Mouse (Mus musculus): Measurements from ENCODE around the gene Zfp280d. TPM values are rescaled to one million over a fixed set of nuclear protein-coding genes. Genes with fewer than 3 reads are reported as not detected.

Zfp280d gene
- polyA plus RNA-seq, 1 experiment from 2014 or later, result 24.6 TPM

DNA sequence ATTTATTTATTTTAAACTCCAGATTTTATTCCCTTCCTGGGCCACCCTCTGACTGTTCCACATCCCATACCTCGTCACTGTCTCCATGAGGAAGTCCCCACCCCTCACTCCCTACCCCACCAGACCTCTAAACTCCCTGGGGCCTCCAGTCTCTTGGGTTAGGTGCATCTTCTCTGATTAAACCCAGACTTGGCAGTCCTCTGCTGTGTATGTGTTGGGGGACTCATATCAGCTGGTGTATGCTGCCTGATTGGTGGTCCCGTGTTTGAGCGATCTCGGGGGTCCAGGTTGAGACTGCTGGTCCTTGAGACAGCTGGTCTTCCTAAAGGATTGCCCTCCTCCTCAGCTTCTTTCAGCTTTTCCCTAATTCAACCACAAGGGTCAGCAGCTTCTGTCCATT is 5.3 kb downstream of the Zfp280d start:
- Histone ChIP-seq H3K4me1 (replicated peaks) (0 out of 2 replicates have a peak, but pooled peaks cover 3% of the 10 kb centered on the region), H3K4me2 (replicated peaks) (no peak overlapping the region), H3K9ac (no peak overlapping the region), H3K9me3 (no peaks in the 10 kb centered on the region), H3K4me3 (replicated peaks) (no peak overlapping the region), H3K27me3 (replicated peaks) (no peaks in the 10 kb centered on the region), H3K36me3 (no peaks in the 10 kb centered on the region), H3K27ac (no peak overlapping the region)
- no peak for ATAC-seq
- 86% methylated on average over 4 of the region's 4 CpGs for WGBS

DNA sequence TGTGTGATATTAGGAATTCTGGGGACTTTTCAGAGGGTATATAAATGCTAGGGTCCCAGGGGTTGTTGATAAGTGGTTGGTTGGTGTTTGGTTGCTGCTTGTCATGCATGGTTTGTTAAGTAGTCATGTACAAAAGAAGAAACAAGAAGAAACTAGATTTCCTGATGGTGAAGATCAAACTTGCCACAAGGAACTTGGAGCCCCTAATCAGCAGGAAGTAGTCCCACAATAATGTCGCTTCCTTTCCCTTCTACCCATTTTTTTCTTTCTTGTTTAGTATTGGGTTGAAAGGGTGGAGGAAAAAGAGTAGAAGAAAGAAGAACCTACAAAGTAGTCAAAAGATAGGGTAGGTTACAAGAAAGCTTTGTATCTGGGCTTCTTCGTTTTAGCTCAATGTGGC is 13.0 kb downstream of the Zfp280d start:
- no peaks in the 10 kb centered on the region for H3K4me1 ChIP-seq (replicated peaks)
- no peaks in the 10 kb centered on the region for H3K36me3 ChIP-seq
- no peak overlapping the region for H3K9ac ChIP-seq
- no peaks in the 10 kb centered on the region for H3K27me3 ChIP-seq (replicated peaks)
- 91% methylated on average over 2 of the region's 2 CpGs for WGBS
- no peak for ATAC-seq
- H3K4me3 ChIP-seq (replicated peaks), result no peak overlapping the region
- H3K4me2 ChIP-seq (replicated peaks), result no peak overlapping the region
- no peak overlapping the region for H3K27ac ChIP-seq
- H3K9me3 ChIP-seq, result no peaks in the 10 kb centered on the region

DNA sequence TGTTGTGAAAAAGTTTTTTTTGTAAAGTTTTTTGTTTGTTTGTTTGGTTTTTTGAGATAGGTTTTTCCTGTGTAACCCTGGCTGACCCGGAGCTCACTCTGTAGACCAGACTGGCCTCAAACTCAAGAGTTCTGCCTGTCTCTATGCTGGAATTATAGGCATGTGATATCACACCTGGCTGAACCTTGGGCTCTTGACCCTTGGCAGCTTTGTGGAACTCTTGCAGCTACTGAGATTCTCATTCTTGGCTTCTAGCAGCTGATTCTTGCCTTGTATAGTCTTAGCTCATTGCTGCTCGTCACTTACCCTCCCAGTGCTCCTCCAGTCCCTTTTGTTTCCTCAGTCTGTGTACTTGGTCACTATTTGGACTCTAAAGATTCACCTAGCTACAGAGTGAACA is 13.6 kb downstream of the Zfp280d start:
- no peak overlapping the region for H3K9ac ChIP-seq
- H3K4me1 ChIP-seq (replicated peaks), result no peaks in the 10 kb centered on the region
- no peaks in the 10 kb centered on the region for H3K36me3 ChIP-seq
- 87% methylated on average over 2 of the region's 2 CpGs for WGBS
- H3K4me3 ChIP-seq (replicated peaks), result no peak overlapping the region
- no peaks in the 10 kb centered on the region for H3K9me3 ChIP-seq
- H3K27ac ChIP-seq, result no peak overlapping the region
- H3K4me2 ChIP-seq (replicated peaks), result no peak overlapping the region
- H3K27me3 ChIP-seq (replicated peaks), result no peaks in the 10 kb centered on the region
- ATAC-seq, result no peak

DNA sequence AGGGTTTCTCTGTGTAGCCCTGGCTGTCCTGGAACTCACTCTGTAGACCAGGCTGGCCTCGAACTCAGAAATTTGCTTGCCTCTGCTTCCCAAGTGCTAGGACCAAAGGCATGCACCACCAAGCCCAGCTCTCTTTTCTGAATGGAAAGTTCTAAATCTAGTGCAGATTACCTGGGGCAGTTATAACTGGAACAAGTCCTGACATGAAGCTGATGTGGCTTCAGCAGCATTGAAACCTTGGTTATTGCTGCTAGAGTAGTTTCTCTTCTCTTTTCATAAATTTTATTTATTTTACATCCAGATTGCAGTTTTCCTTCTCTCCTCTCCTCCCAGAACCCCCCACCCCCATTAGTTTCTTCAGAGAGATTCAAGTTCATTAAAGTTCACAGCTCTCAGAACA is 14.4 kb downstream of the Zfp280d start:
- WGBS, result 94% methylated on average over 1 of the region's 1 CpGs
- Histone ChIP-seq H3K4me2 (replicated peaks) (no peak overlapping the region), H3K9ac (no peak overlapping the region), H3K27ac (no peak overlapping the region), H3K27me3 (replicated peaks) (no peaks in the 10 kb centered on the region), H3K4me3 (replicated peaks) (no peak overlapping the region), H3K4me1 (replicated peaks) (no peaks in the 10 kb centered on the region), H3K9me3 (no peaks in the 10 kb centered on the region), H3K36me3 (no peaks in the 10 kb centered on the region)
- ATAC-seq, result no peak

DNA sequence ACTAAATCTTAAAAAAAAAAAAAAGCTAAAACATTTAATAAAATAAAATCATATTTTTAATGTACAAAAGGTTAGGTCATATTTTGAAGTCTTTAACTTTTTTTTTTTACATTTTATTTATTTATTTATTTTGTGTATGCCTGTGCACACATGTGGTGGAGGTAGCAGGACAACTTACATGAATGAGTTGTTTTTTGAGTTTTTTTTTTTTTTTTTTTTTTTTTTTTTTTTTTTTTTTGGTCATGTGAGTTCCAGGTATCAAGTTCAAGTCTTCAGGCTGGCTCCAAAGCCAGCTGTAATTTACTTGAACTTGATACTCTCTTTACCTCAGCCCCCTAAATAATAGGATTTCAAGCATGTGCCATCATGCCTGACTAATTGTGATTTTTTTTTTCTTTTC is 19.4 kb downstream of the Zfp280d start:
- Histone ChIP-seq H3K4me1 (replicated peaks) (no peaks in the 10 kb centered on the region), H3K4me3 (replicated peaks) (no peak overlapping the region), H3K36me3 (no peaks in the 10 kb centered on the region), H3K4me2 (replicated peaks) (no peak overlapping the region), H3K9me3 (no peaks in the 10 kb centered on the region), H3K27me3 (replicated peaks) (no peaks in the 10 kb centered on the region), H3K9ac (no peak overlapping the region), H3K27ac (no peak overlapping the region)
- ATAC-seq, result no peak

DNA sequence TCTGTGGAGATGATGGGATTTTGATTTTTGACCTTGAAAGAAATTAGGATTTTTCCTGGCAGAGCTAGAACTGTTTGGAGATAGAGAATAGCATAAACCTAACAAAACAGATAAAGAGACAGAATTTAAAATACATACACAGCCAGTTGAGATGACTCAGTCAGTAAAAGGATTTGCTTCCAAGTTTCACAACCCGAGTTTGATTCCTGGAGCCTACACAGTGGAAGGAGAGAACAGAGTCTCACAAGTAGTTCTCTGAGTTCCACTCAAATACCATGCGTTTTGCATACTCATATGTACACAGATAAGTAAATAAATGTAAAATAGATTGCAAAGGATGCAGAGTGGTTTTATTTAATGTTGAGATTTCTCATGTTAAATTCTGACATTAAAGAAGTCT is 35.1 kb downstream of the Zfp280d start:
- Histone ChIP-seq H3K36me3 (no peaks in the 10 kb centered on the region), H3K27ac (no peak overlapping the region), H3K4me3 (replicated peaks) (no peak overlapping the region), H3K9me3 (no peaks in the 10 kb centered on the region), H3K27me3 (replicated peaks) (no peaks in the 10 kb centered on the region), H3K4me2 (replicated peaks) (no peak overlapping the region), H3K9ac (no peak overlapping the region), H3K4me1 (replicated peaks) (no peaks in the 10 kb centered on the region)
- ATAC-seq, result no peak
- 83% methylated on average over 2 of the region's 2 CpGs for WGBS

DNA sequence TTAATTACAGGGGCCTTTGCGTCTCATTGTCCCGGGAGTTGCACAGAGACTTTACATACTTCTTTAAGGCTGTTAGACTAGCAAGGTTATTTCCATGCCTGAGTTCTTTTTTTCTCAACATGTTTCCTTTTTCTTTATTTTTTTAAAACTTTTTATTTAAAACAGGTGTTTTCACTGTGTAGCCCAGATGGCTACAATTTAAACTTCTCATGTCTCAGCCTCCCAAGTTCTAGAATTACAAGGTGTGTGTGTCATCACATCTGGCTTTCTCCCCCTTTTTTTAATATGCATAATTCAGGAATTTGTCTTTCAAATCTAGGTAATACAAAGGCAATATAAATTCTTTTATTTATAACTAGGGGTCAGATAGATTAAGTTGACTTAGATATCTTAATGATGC is 58.6 kb downstream of the Zfp280d start:
- Histone ChIP-seq H3K9ac (no peak overlapping the region), H3K27me3 (replicated peaks) (no peaks in the 10 kb centered on the region), H3K4me3 (replicated peaks) (no peak overlapping the region), H3K36me3 (peaks cover 2% of the 10 kb centered on the region; the same call in 1 of the 2 replicates), H3K9me3 (no peaks in the 10 kb centered on the region), H3K27ac (no peak overlapping the region), H3K4me1 (replicated peaks) (no peaks in the 10 kb centered on the region), H3K4me2 (replicated peaks) (no peak overlapping the region)
- ATAC-seq, result no peak
- WGBS, result 89% methylated on average over 2 of the region's 2 CpGs

DNA sequence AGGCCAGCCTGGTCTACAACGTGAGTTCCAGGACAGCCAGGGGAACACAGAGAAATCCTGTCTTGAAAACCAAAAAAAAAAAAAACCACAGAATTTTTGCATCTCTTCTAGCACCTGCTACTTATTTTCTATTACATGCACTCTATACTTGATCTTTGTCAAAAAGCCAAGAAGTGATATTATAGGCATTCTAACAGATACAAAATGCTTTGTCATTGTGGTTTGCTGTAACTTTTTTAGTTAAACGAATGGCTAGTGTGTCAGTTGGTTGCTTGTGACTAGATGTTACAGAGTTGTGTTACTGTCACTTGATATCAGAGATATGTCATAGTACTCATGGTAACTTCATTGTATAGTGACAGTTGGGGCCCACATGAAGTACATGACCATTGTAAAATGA is 61.4 kb downstream of the Zfp280d start:
- Histone ChIP-seq H3K9me3 (no peaks in the 10 kb centered on the region), H3K4me1 (replicated peaks) (no peaks in the 10 kb centered on the region), H3K4me3 (replicated peaks) (no peak overlapping the region), H3K36me3 (peaks cover 2% of the 10 kb centered on the region; the same call in 1 of the 2 replicates), H3K27ac (no peak overlapping the region), H3K4me2 (replicated peaks) (no peak overlapping the region), H3K27me3 (replicated peaks) (no peaks in the 10 kb centered on the region), H3K9ac (no peak overlapping the region)
- WGBS, result 96% methylated on average over 2 of the region's 2 CpGs
- ATAC-seq, result no peak

DNA sequence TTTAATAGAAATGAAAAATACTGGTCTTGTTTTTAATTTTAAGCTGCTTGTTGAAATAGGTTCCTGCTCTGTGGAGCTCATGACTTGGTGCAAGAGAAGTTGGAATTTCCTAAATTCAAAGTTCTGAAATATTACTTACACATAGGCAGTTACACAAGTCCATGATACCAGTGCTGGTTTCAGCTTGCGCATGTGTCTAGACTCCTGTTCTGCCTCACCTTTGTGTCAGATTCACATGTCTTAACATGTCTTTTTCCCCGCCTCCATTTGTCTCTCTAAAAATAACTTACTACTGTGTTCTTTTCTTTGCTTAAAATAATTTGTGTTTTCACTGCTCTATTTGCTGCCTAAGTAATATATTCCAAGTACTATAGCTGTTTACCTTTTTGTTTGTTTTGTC is 64.5 kb downstream of the Zfp280d start:
- ATAC-seq, result no peak
- Histone ChIP-seq H3K9me3 (no peaks in the 10 kb centered on the region), H3K4me1 (replicated peaks) (no peaks in the 10 kb centered on the region), H3K27me3 (replicated peaks) (no peaks in the 10 kb centered on the region), H3K36me3 (no peaks in the 10 kb centered on the region), H3K27ac (no peak overlapping the region), H3K4me3 (replicated peaks) (no peak overlapping the region), H3K4me2 (replicated peaks) (no peak overlapping the region), H3K9ac (no peak overlapping the region)
- WGBS, result 97% methylated on average over 2 of the region's 2 CpGs

DNA sequence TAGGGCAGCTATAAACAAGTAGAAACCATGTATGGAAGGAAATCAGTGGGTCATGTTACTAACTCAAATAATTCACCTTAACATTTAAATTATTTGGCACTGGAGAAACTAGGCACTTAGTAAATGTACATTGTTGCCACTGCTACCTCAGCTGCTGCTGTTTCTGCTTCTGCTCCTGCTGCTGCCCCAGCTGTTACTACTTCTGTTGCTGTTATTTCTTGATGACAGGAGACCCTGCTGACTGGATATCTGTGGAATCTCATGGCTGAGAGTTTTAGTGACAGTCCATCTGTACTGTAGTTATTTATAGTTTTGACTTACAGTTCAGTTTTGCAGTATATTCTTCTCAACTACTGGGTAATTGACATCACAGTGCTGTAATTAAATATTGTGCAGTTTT is 69.2 kb downstream of the Zfp280d start:
- H3K9ac ChIP-seq, result no peak overlapping the region
- H3K9me3 ChIP-seq, result no peaks in the 10 kb centered on the region
- H3K27ac ChIP-seq, result no peak overlapping the region
- no peak overlapping the region for H3K4me2 ChIP-seq (replicated peaks)
- no peak for ATAC-seq
- no peak overlapping the region for H3K4me3 ChIP-seq (replicated peaks)
- H3K36me3 ChIP-seq, result no peaks in the 10 kb centered on the region
- H3K4me1 ChIP-seq (replicated peaks), result no peaks in the 10 kb centered on the region
- H3K27me3 ChIP-seq (replicated peaks), result no peaks in the 10 kb centered on the region

DNA sequence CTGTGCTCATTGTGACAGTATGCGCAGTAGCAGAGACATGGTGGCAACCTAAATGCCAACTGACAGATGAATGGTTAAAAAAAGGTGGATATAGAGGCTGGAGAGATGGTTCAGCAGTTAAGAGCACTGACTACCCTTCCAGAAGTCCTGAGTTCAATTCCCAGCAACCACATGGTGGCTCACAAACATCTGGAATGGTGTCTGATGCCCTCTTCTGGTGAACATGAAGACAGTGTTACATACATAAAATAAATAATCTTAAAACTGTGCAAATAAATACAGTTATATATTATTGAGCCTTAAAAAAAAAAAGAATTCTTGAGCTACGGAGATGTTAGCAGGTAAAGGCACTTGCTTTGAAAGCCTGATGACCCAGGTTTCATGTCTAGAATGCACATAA is 97.7 kb downstream of the Zfp280d start:
- no peaks in the 10 kb centered on the region for H3K27me3 ChIP-seq (replicated peaks)
- no peaks in the 10 kb centered on the region for H3K4me1 ChIP-seq (replicated peaks)
- no peaks in the 10 kb centered on the region for H3K9me3 ChIP-seq
- H3K4me3 ChIP-seq (replicated peaks), result no peak overlapping the region
- 93% methylated on average over 2 of the region's 2 CpGs for WGBS
- no peak overlapping the region for H3K4me2 ChIP-seq (replicated peaks)
- no peaks in the 10 kb centered on the region for H3K36me3 ChIP-seq
- H3K9ac ChIP-seq, result no peak overlapping the region
- ATAC-seq, result no peak
- H3K27ac ChIP-seq, result no peak overlapping the region

DNA sequence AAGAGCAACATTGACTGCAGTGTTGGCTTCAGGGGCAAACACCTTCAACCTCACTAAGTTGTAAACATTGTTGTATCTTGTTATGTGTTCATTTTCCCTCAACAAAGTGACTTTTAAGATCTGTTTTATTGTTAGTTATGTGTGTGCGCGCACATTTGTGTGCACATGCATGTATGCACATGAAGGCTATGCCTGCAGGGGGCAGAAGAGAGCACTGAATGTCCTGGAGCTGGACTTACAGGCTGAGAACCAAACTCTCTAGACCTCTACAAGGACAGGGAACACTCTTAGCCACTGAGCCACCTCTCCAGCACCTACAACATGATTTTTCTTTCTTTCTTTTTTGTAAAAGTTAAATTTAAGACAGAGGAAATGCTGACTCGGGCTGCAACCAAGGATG is 99.4 kb downstream of the Zfp280d start:
- WGBS, result 90% methylated on average over 3 of the region's 3 CpGs
- H3K4me3 ChIP-seq (replicated peaks), result no peak overlapping the region
- no peak overlapping the region for H3K27ac ChIP-seq
- H3K27me3 ChIP-seq (replicated peaks), result no peaks in the 10 kb centered on the region
- H3K36me3 ChIP-seq, result no peaks in the 10 kb centered on the region
- H3K9ac ChIP-seq, result no peak overlapping the region
- H3K4me2 ChIP-seq (replicated peaks), result no peak overlapping the region
- H3K4me1 ChIP-seq (replicated peaks), result no peaks in the 10 kb centered on the region
- no peaks in the 10 kb centered on the region for H3K9me3 ChIP-seq
- ATAC-seq, result no peak

DNA sequence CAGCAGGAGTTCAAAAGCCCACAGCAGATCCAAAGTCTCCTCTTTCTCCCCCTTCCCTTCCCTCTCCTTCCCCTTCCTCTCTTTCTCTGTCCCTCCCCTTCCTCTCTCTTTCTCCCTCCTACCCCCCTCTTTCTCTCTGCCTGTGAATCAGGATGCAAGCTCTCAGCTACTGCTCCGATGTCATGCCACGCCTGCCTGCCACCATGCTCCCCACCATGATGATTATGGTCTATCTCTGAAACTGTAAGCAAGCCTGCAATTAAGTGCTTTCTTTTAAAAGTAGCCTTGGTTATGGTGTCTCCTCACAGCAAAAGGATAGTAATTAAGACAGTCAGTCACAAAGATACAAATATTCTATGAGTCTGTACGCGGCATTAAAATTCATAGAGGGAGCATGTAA is 100.3 kb downstream of the Zfp280d start:
- H3K4me1 ChIP-seq (replicated peaks), result no peaks in the 10 kb centered on the region
- H3K36me3 ChIP-seq, result no peaks in the 10 kb centered on the region
- H3K4me2 ChIP-seq (replicated peaks), result no peak overlapping the region
- H3K27me3 ChIP-seq (replicated peaks), result no peaks in the 10 kb centered on the region
- H3K4me3 ChIP-seq (replicated peaks), result no peak overlapping the region
- no peak for ATAC-seq
- H3K9me3 ChIP-seq, result no peaks in the 10 kb centered on the region
- no peak overlapping the region for H3K27ac ChIP-seq
- no peak overlapping the region for H3K9ac ChIP-seq
- 73% methylated on average over 4 of the region's 4 CpGs for whole genome bisulfite sequencing

DNA sequence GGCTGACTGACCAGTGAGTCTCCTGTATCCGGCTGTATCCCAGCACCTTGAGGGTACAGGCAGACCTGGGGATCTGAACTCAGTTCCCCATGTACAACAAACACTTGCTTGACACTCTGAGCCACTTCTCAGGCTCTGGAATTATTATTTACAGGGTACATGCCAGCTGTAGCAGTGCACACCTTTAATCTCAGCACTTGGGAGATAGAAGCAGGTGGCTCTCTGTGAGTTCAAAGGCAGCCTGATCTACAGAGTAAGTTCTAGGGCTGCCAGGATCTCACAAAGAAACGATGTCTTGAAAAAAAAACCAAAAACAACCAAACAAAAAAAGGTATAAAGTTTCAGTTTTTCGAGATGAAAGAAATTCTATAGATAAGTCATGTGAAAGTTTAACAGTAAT is 101.0 kb downstream of the Zfp280d start:
- Histone ChIP-seq H3K4me1 (replicated peaks) (no peaks in the 10 kb centered on the region), H3K9ac (no peak overlapping the region), H3K4me3 (replicated peaks) (no peak overlapping the region), H3K27me3 (replicated peaks) (no peaks in the 10 kb centered on the region), H3K4me2 (replicated peaks) (no peak overlapping the region), H3K27ac (no peak overlapping the region), H3K36me3 (no peaks in the 10 kb centered on the region), H3K9me3 (no peaks in the 10 kb centered on the region)
- ATAC-seq, result no peak
- 74% methylated on average over 3 of the region's 3 CpGs for WGBS
